Mouse (Mus musculus): ENCODE measurements around the gene Rorc.

Rorc gene

GRCm38 (mm10) chr3:94377028-94377923, 4.7 kb downstream of the Rorc start:
- peak; percentile 14 for DNase-seq

DNA sequence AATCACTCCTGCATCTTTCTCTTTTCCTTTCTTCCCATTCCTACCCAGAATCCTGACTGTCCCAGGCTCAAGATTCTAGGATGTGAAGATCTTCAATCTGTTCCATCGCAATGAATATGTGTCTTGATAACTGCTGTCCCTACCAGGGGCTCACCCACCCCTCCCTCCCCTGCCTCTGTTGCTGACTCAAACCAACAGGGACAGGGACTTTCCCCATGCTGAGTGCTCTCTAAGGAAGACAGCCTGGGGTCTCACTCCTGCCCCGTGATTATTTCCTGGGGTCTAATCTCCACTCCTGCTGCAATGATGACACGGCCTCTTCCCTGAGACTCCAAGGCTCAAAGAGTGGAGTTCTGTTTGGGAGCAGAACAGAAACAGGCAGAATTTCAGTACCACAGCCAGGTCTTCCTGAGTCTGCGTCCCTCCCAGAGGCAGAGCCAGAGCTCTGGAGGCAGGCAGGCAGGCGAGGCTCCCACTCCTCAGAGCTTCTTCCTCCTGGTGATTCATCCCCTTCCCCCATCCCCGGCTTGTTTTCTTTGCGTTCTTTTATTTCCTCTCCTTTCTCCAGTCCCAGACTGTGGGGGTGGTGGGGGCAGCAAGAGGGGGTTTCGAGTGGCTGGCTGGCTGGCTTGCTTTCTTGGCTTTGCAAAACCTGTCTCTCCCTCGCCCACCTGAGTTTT, 7.4 kb downstream of the Rorc start:
- DNase-seq = no peak

DNA sequence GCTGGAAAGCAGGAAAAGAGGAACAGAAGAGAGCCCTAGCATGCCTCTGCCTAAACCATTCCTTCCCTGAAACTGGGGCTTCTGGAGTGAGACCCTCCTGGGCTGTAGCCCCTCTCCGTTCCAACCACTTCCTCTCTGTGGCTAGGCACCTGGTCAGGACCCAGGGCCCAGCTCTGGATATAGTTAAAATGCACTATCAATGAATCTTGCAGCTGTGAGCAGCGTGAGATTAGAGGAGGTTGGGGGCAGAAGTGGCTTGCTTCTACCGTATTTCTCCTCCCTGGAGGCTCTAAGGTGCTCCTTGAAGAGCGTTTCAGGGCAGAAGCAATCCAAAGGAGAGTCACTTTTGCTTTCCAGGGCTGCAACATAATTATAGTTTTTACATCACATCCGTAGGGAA, 9.7 kb downstream of the Rorc start:
- no peak for DNase-seq

GRCm38 (mm10) chr3:94383476-94383875, 10.9 kb downstream of the Rorc start:
- no peak for DNase-seq

- no peak for DNase-seq
Measured at GRCm38 (mm10) chr3:94386671-94387070, 14.1 kb downstream of the Rorc start.

GRCm38 (mm10) chr3:94387391-94387790, 14.8 kb downstream of the Rorc start:
- DNase-seq = no peak

GRCm38 (mm10) chr3:94388047-94388446, 15.5 kb downstream of the Rorc start:
- no peak for DNase-seq

DNA sequence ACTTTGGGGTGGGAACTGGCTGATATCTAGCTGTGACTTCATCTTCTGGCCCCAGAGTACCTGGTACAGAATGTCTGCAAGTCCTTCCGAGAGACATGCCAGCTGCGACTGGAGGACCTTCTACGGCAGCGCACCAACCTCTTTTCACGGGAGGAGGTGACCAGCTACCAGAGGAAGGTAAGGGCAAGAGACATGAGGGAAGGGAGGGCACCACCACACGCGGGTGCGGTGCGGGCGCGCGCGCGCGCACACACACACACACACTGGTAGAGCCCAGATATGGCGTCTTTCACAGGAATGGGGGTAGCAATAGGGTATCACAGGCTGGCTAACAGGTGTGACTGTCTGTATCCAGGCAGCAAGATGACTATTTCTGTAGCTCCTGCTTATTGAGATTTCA, 16.8 kb downstream of the Rorc start:
- no peak for DNase-seq

DNA sequence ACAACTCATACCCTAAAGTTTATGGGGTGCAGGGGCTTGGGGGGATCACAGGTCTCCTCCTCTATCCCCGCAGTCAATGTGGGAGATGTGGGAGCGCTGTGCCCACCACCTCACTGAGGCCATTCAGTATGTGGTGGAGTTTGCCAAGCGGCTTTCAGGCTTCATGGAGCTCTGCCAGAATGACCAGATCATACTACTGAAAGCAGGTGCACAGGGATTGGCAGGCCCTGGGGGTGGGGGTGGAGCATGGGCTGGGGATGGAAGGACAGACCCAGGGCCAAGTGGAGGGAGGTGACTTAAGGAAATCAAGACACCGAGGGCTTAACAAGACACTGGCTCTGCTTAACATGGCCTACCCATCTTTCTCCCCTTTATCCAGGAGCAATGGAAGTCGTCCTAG, 18.4 kb downstream of the Rorc start:
- no peak for DNase-seq

- DNase-seq = no peak
Measured at GRCm38 (mm10) chr3:94392128-94392527, 19.5 kb downstream of the Rorc start.

DNA sequence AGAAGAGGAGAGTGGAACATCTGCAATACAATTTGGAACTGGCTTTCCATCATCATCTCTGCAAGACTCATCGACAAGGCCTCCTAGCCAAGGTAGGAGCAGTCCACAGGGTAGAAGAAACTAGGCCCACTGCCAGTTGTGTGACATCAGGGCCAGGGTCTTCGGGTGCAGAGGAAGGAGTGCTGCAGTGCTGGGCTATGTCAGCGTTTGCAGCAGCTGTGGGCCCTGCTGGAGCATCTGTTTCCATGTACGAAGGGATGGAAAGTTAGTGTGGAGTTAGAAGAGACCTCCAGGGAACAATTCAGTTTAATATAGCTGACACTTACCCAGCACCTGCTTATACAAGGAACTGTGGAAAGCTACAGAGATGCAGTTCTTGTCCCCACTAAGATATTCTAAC, 20.5 kb downstream of the Rorc start:
- DNase-seq = no peak

- no peak for DNase-seq
Measured at GRCm38 (mm10) chr3:94396336-94396735, 23.7 kb downstream of the Rorc start.

DNA sequence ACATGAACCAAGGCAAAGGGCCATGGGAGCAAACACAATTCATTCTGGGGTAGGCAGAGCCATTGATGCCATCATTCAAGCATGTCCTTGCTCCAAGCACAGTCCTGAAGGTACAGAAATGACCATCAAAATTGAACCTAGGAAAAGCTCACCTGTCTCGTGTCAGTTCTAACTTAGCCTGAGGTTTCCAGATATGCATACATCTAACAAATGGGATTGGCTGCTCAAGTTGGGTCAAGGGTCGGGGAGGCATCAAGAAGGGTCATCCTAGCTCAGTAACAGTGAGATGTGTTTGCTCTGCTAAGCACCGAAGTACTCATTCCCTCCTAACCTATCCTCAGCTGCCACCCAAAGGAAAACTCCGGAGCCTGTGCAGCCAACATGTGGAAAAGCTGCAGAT, 24.3 kb downstream of the Rorc start:
- no peak for DNase-seq

DNA sequence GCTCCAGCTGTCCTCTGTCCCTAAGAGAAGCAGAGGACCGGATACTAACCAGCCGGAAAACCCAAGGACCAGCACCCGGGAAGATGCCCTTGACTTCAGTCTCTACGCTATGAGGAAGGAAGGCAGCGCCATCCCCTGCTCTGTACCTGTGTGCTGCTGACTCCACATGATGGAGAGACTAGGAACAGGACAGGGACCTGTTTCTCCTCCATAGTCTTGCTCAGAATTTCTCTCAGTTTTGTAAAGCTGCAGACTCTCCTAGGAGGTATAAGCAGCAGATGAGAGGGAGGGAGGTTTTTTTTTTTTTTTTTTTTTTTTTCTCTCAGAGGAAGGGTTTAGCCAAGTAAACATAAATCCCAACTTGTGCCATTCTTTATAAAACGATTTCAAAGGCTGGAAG, 25.6 kb downstream of the Rorc start, which contains the start of gene Lingo4:
TSS of gene Lingo4 (plus strand) at position 301 of the 400 bp plus-strand sequence.
- DNase-seq = no peak

DNA sequence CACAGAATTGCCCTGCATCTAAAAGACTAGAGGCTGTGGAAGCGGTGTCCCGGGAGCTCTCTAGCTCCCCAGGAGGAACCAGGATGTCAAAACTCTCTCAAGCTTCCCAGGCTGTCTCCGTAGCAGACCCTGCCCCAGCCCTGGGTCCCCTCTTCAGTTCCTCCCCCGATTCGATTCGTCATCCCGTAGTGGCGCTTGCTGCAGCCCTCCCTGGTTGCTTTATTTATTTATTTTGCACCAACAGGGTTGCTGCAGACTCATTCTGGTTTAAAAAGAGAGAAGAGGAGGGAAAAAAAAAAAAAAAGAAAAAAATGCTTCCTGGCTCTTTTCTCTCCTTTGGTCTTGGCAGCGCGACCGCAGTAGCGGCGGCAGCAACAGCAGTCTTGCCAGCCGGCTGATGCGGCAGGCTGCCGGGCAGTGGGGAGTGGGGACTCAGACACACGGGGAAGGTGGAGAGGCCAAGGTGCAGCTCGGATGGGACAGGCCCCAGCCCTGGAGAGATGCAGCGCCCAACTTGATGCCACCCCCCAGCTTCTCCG, 26.4 kb downstream of the Rorc start:
- DNase-seq = peak; percentile 22

GRCm38 (mm10) chr3:94399663-94400310, 27.2 kb downstream of the Rorc start:
- no peak for DNase-seq

GRCm38 (mm10) chr3:94402451-94402850, 29.9 kb downstream of the Rorc start:
- DNase-seq = no peak

DNA sequence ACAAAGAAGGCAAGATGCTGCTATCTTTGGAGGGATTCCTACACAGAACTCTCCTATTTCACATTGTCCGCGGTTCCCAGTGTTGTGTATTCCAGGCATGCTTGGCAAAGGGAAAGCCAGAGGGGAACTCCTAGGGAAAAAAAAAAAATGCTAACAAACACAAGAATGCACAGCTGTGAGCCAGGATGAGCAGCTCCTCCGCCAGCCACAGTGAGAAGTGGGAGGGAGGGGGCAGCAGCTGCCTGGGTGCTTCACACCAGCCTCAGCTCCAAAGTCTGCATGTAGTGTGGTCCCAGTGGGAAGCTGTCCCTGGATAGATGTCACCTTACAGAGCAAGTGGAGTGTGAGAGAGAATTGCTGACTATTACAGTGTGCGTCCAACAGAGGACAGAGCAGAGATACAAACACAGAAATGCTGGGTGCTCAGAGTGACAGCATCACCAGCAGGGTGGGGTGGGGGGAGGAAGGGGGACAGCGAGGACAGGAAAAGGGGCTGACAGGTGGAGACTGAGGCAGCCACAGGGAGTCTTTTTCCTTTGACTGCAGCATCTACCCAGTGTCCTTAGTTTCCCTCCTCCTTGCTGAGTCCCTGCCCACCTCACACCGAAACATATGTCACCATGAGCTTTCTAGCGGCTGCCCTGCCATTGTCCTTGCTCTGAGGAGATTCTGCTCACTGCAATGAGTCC, 31.9 kb downstream of the Rorc start:
- peak; percentile 65 for DNase-seq

- DNase-seq = peak; percentile 43
Measured at GRCm38 (mm10) chr3:94405561-94405960, 33.0 kb downstream of the Rorc start.

GRCm38 (mm10) chr3:94412530-94412929, 39.9 kb downstream of the Rorc start:
- DNase-seq = peak; percentile 14

DNA sequence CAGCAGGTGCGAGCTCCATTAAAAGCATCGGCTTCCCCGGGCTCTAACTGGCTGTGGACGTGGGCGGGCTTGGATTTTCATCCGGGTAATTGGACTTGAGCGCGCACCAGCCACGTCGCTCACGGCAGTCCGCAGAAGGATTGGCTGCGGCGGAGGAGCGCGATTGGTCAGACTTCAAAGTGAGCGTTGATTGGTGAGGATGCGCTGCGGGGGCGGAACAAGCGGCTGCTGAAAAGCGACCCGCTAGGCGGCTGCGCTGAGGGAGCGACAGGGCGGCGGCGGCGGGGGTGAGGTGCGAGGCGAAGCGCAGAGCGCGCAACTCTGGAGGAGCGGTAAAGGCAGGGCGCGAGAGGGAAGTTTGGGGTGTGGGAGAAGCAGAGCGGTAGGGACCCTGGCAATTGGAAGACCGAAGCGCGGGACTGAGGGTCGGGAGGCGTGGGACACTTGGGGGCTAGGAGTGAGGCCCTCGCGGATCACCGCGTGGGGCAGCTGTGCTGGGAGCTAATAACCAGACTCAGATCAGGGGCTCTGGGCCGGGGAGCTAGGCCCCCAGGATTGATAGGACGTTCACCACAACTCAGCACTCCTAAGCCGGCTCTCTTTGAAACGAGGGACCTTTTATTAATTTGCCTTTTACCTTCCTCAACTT, 40.6 kb downstream of the Rorc start, which contains the start of gene Tdrkh:
TSS of gene Tdrkh (plus strand) at position 243 of the 649 bp plus-strand sequence.
- DNase-seq = peak; percentile 97

- no peak for DNase-seq
Measured at GRCm38 (mm10) chr3:94430980-94431379, 58.4 kb downstream of the Rorc start.

Measured in lung, postnatal 10 days (tissue).